Mouse (Mus musculus) MEL (cell line): Measurements from ENCODE around the gene Iqcc. TPM values are rescaled to one million over a fixed set of nuclear protein-coding genes. Genes with fewer than 3 reads are reported as not detected.

Experiments
- DNase-seq: peaks from one replicate; pipeline ENCODE4 v3.0.0; 2011; ENCODE audit warnings: low read depth, low spot score
- H3K27ac ChIP-seq: 2 replicates; pipeline ENCODE4 v1.5.1; 2012; ENCODE audit warnings: low read depth, mild to moderate bottlenecking, control low read depth, low read length, moderate library complexity; ENCODE audit not compliant: control insufficient read depth
- H3K27me3 ChIP-seq, 2 experiments: fragments of 150-350 bp in 1 of 2; sonication (generic) in 1 of 2; 2 replicates each; pipeline ENCODE4 v1.6.1; 2012; ENCODE audit warnings: low read length in 2 of 2, mild to moderate bottlenecking in 2 of 2, improper control_type of control experiment in 1 of 2, moderate library complexity in 1 of 2; ENCODE audit not compliant: insufficient read depth in 2 of 2, control insufficient read depth in 1 of 2
- H3K36me3 ChIP-seq, 2 experiments: 2 replicates each; pipeline ENCODE4 v1.6.1; 2012 to 2014; ENCODE audit warnings: low read length in 2 of 2, improper control_type of control experiment in 1 of 2, inconsistent platforms in 1 of 2, mild to moderate bottlenecking in 1 of 2; ENCODE audit not compliant: insufficient read depth in 2 of 2, control insufficient read depth in 1 of 2
- H3K4me1 ChIP-seq, 2 experiments: fragments of 150-350 bp in 1 of 2; sonication (generic) in 1 of 2; 2 replicates each; pipeline ENCODE4 v1.6.1; 2012; ENCODE audit warnings: low read length in 2 of 2, improper control_type of control experiment in 1 of 2, mild to moderate bottlenecking in 1 of 2; ENCODE audit not compliant: insufficient read depth in 2 of 2, control insufficient read depth in 1 of 2
- H3K4me3 ChIP-seq, 2 experiments: fragments of 150-350 bp in 1 of 2; sonication (generic) in 1 of 2; 2 replicates each; pipeline ENCODE4 v1.5.1; 2012; ENCODE audit warnings: low read depth in 2 of 2, low read length in 2 of 2, mild to moderate bottlenecking in 2 of 2, moderate library complexity in 2 of 2, control low read depth in 1 of 2, improper control_type of control experiment in 1 of 2; ENCODE audit not compliant: control insufficient read depth in 1 of 2, insufficient read depth in 1 of 2
- H3K79me2 ChIP-seq: 2 replicates; pipeline ENCODE4 v1.6.1; 2012; ENCODE audit warnings: mild to moderate bottlenecking, low read length, moderate library complexity; ENCODE audit not compliant: control insufficient read depth, poor library complexity, insufficient read depth
- H3K9ac ChIP-seq: 2 replicates; pipeline ENCODE4 v1.6.1; 2012; ENCODE audit warnings: low read depth, mild to moderate bottlenecking, control low read depth, low read length, moderate library complexity; ENCODE audit not compliant: control insufficient read depth, poor library complexity, severe bottlenecking
- H3K9me3 ChIP-seq: fragments of 150-350 bp; sonication (generic); replicated peaks from 2 replicates; pipeline ENCODE4 v1.6.1; 2012; ENCODE audit warnings: mild to moderate bottlenecking, low read length, improper control_type of control experiment, moderate library complexity; ENCODE audit not compliant: insufficient read depth
- CHD1 ChIP-seq: IDR thresholded peaks from 2 replicates; pipeline ENCODE4 v1.6.1; 2012; ENCODE audit warnings: low read depth, mild to moderate bottlenecking, inconsistent platforms, low read length, improper control_type of control experiment
- CHD2 ChIP-seq: IDR thresholded peaks from 2 replicates; pipeline ENCODE4 v1.6.1; 2011; ENCODE audit warnings: low read length, improper control_type of control experiment
- CTCF ChIP-seq, 3 experiments: IDR thresholded peaks in 2 of 3; conservative IDR thresholded peaks in 1 of 3; 2 replicates each; pipeline ENCODE4 v1.5.1; 2011 to 2012; ENCODE audit warnings: low read length in 3 of 3, low read depth in 2 of 3, mild to moderate bottlenecking in 2 of 3, improper control_type of control experiment in 1 of 3, inconsistent platforms in 1 of 3, mixed read lengths in 1 of 3, moderate library complexity in 1 of 3; ENCODE audit not compliant: control insufficient read depth in 1 of 3, insufficient read depth in 1 of 3, poor library complexity in 1 of 3, severe bottlenecking in 1 of 3
- E2F4 ChIP-seq: IDR thresholded peaks from 2 replicates; pipeline ENCODE4 v1.6.1; 2011; ENCODE audit warnings: low read depth, low read length, improper control_type of control experiment, borderline replicate concordance
- ELF1 ChIP-seq: IDR thresholded peaks from 2 replicates; pipeline ENCODE4 v1.6.1; 2014; ENCODE audit warnings: low read depth, mild to moderate bottlenecking, inconsistent platforms, low read length, improper control_type of control experiment, moderate library complexity
- EP300 ChIP-seq, 2 experiments: IDR thresholded peaks; 2 replicates each; pipeline ENCODE4 v1.6.1; 2011; ENCODE audit warnings: improper control_type of control experiment in 2 of 2, low read length in 2 of 2, low read depth in 1 of 2, mild to moderate bottlenecking in 1 of 2
- ETS1 ChIP-seq: IDR thresholded peaks from 2 replicates; pipeline ENCODE4 v1.6.1; 2012; ENCODE audit warnings: low read depth, mild to moderate bottlenecking, inconsistent platforms, low read length, improper control_type of control experiment, moderate library complexity
- GABPA ChIP-seq: IDR thresholded peaks from 2 replicates; pipeline ENCODE4 v1.6.1; 2012; ENCODE audit warnings: low read depth, mild to moderate bottlenecking, inconsistent platforms, low read length, improper control_type of control experiment, moderate library complexity
- GATA1 ChIP-seq: IDR thresholded peaks from 2 replicates; pipeline ENCODE4 v1.6.1; 2011; ENCODE audit warnings: low read depth, low read length, improper control_type of control experiment
- HCFC1 ChIP-seq: IDR thresholded peaks from 2 replicates; pipeline ENCODE4 v1.6.1; 2012; ENCODE audit warnings: low read depth, mild to moderate bottlenecking, inconsistent platforms, low read length, improper control_type of control experiment, moderate library complexity
- JUND ChIP-seq: IDR thresholded peaks from 2 replicates; pipeline ENCODE4 v1.6.1; 2011; ENCODE audit warnings: low read depth, mild to moderate bottlenecking, improper control_type of control experiment, low read length
- KAT2A ChIP-seq: conservative IDR thresholded peaks from 2 replicates; pipeline ENCODE4 v1.6.1; 2012; ENCODE audit warnings: low read depth, low read length, improper control_type of control experiment, inconsistent platforms
- MAFK ChIP-seq: IDR thresholded peaks from 2 replicates; pipeline ENCODE4 v1.6.1; 2011; ENCODE audit warnings: low read depth, mild to moderate bottlenecking, low read length, improper control_type of control experiment, borderline replicate concordance
- MAX ChIP-seq: IDR thresholded peaks from 2 replicates; pipeline ENCODE4 v1.6.1; 2011; ENCODE audit warnings: low read length, improper control_type of control experiment
- MEF2A ChIP-seq: IDR thresholded peaks from 2 replicates; pipeline ENCODE4 v1.6.1; 2014; ENCODE audit warnings: low read depth, mild to moderate bottlenecking, inconsistent platforms, low read length, improper control_type of control experiment; ENCODE audit not compliant: poor library complexity, insufficient replicate concordance, severe bottlenecking; ENCODE audit errors: extremely low read depth
- MXI1 ChIP-seq: IDR thresholded peaks from 2 replicates; pipeline ENCODE4 v1.6.1; 2011; ENCODE audit warnings: mild to moderate bottlenecking, low read depth, low read length, improper control_type of control experiment
- MYB ChIP-seq: IDR thresholded peaks from 2 replicates; pipeline ENCODE4 v1.6.1; 2011; ENCODE audit warnings: mild to moderate bottlenecking, low read depth, low read length, improper control_type of control experiment
- MYC ChIP-seq: IDR thresholded peaks from 2 replicates; pipeline ENCODE4 v1.6.1; 2011; ENCODE audit warnings: low read depth, mild to moderate bottlenecking, low read length, improper control_type of control experiment, moderate library complexity
- NRF1 ChIP-seq: IDR thresholded peaks from 2 replicates; pipeline ENCODE4 v1.6.1; 2014; ENCODE audit warnings: low read depth, mild to moderate bottlenecking, inconsistent platforms, low read length, improper control_type of control experiment, moderate library complexity; ENCODE audit not compliant: poor library complexity, insufficient read depth, severe bottlenecking
- POLR2A ChIP-seq, 2 experiments: IDR thresholded peaks; 2 replicates each; pipeline ENCODE4 v1.6.1; 2011 to 2012; ENCODE audit warnings: low read length in 2 of 2, mild to moderate bottlenecking in 2 of 2, control low read depth in 1 of 2, improper control_type of control experiment in 1 of 2, low read depth in 1 of 2, moderate library complexity in 1 of 2; ENCODE audit not compliant: control insufficient read depth in 1 of 2, insufficient read depth in 1 of 2, poor library complexity in 1 of 2
- POLR2AphosphoS2 ChIP-seq: IDR thresholded peaks from 2 replicates; pipeline ENCODE4 v1.6.1; 2011; ENCODE audit warnings: low read length, improper control_type of control experiment
- RAD21 ChIP-seq: IDR thresholded peaks from 2 replicates; pipeline ENCODE4 v1.6.1; 2011; ENCODE audit warnings: mild to moderate bottlenecking, low read depth, low read length, improper control_type of control experiment
- RCOR1 ChIP-seq: IDR thresholded peaks from 2 replicates; pipeline ENCODE4 v1.6.1; 2012; ENCODE audit warnings: low read depth, mild to moderate bottlenecking, inconsistent platforms, low read length, improper control_type of control experiment
- TBP ChIP-seq: IDR thresholded peaks from 2 replicates; pipeline ENCODE4 v1.8.0; 2011; ENCODE audit warnings: low read depth, low read length, improper control_type of control experiment
- TCF12 ChIP-seq: IDR thresholded peaks from 2 replicates; pipeline ENCODE4 v1.6.1; 2014; ENCODE audit warnings: low read depth, mild to moderate bottlenecking, inconsistent platforms, low read length, improper control_type of control experiment, moderate library complexity
- ZKSCAN1 ChIP-seq: IDR thresholded peaks from 2 replicates; pipeline ENCODE4 v1.6.1; 2012; ENCODE audit warnings: low read depth, mild to moderate bottlenecking, inconsistent platforms, low read length, improper control_type of control experiment, moderate library complexity
- ZNF384 ChIP-seq: IDR thresholded peaks from 2 replicates; pipeline ENCODE4 v1.6.1; 2012; ENCODE audit warnings: low read depth, mild to moderate bottlenecking, inconsistent platforms, low read length, improper control_type of control experiment
- polyA plus RNA-seq, 2 experiments: library from polyadenylated mRNA; stranded (reverse) in 1 of 2; unstranded in 1 of 2; fragments of >175 nt in 1 of 2; fragments of >200 nt in 1 of 2; gene quantifications; 2 replicates each; pipeline versions ENCODE4 v1.2.1 to v1.2.4; 2012; ENCODE audit warnings: low replicate concordance in 2 of 2, low read depth in 1 of 2; ENCODE audit not compliant: insufficient read length in 2 of 2, insufficient read depth in 1 of 2, missing spikeins in 1 of 2
- total RNA-seq: library from RNA; depleted of rRNA; stranded (reverse); fragments of 300-350 nt; gene quantifications from 2 replicates; pipeline ENCODE4 v1.2.3, GENCODE M21; 2012

The Iqcc gene
- total and polyA plus RNA-seq, 3 experiments = 13.6 to 18.5 TPM; not detected in 1

GRCm38 (mm10) chr4:129584884-129585608 is 33.9 kb downstream of the Iqcc start (continued):
- no peak for TF ChIP-seq RCOR1
- TF ChIP-seq E2F4 = no peak
- TF ChIP-seq ELF1 = no peak
- TF ChIP-seq MYB = no peak
- TF ChIP-seq CTCF (IDR thresholded peaks at IDR 0.05 in 2 of 3, conservative IDR thresholded peaks at IDR 0.05 in 1 of 3; ENCODE audit: control insufficient read depth in 1 of 3, insufficient read depth in 1 of 3, low read depth in 2 of 3, low read length in 3 of 3, poor library complexity in 1 of 3, severe bottlenecking in 1 of 3) = peak; percentile 56 to 79 (median 71)
- TF ChIP-seq RAD21 = peak; percentile 54
- TF ChIP-seq ZNF384 = no peak
- no peak for TF ChIP-seq MYC
- no peak for TF ChIP-seq POLR2AphosphoS2
- TF ChIP-seq HCFC1 = no peak
- no peak for TF ChIP-seq KAT2A
- TF ChIP-seq CHD1 = no peak
- peak in 1 of 2 experiments; percentile 49; a peak in 1 of 4 replicates for TF ChIP-seq POLR2A (IDR thresholded peaks at IDR 0.05; ENCODE audit: control insufficient read depth in 1 of 2, insufficient read depth in 1 of 2, low read depth in 1 of 2, low read length in 2 of 2, poor library complexity in 1 of 2)
- no peak for TF ChIP-seq MAFK
- TF ChIP-seq, all 39 proteins: peak for 9

DNA sequence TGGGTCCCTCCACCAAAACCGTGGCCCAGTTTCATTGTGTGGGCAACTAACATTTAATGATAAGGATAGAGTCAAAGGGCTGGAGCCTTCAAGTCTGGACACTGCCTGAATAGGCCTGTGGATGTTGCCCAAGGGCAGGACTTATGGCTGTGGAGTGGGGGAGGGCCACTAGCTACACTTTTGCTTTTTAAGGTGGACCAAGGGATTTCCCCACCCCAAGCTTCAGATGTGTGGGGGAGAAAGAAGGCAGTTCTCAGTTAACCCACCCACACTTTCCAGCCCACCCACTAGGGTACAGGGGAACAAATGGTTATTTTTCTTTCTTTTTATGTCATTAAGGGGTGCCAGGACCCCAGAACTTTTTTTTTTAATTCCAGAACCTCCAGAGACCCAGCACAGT is 34.5 kb downstream of the Iqcc start:
- 0 out of 4 replicates have a peak overlapping the region, but pooled peaks of 1 of the 2 experiments have one; percentile 64 for H3K4me3 ChIP-seq
- no peaks in the 10 kb centered on the region for H3K36me3 ChIP-seq
- peak overlapping the region; percentile 64 for H3K9ac ChIP-seq
- no peaks in the 10 kb centered on the region; the same call in 1 of the 2 replicates for H3K79me2 ChIP-seq
- H3K9me3 ChIP-seq = no peaks in the 10 kb centered on the region
- TF ChIP-seq GATA1 (no peak), NRF1 (no peak), TCF12 (no peak), TBP (no peak), GABPA (no peak), ZKSCAN1 (no peak), E2F4 (no peak), ETS1 (no peak), KAT2A (no peak), EP300 (IDR thresholded peaks at IDR 0.05; ENCODE audit: low read depth in 1 of 2, low read length in 2 of 2) (no peak), JUND (no peak), MXI1 (no peak), MAX (no peak), CHD2 (no peak), ZNF384 (no peak), MEF2A (no peak)
- no peaks in the 10 kb centered on the region for H3K27me3 ChIP-seq
- DNase-seq = no peak
- H3K27ac ChIP-seq = no peak overlapping the region
- H3K4me1 ChIP-seq = 0 out of 4 replicates have a peak, but pooled peaks cover 0 to 6% of the 10 kb centered on the region in 2 experiments
